Mouse (Mus musculus): ENCODE data around the gene Katnal1. TPM values are rescaled to one million over a fixed set of nuclear protein-coding genes. Genes with fewer than 3 reads are reported as not detected.

Gene Katnal1
- polyA plus RNA-seq, 1 experiment from 2014 or later: 9.5 TPM

DNA sequence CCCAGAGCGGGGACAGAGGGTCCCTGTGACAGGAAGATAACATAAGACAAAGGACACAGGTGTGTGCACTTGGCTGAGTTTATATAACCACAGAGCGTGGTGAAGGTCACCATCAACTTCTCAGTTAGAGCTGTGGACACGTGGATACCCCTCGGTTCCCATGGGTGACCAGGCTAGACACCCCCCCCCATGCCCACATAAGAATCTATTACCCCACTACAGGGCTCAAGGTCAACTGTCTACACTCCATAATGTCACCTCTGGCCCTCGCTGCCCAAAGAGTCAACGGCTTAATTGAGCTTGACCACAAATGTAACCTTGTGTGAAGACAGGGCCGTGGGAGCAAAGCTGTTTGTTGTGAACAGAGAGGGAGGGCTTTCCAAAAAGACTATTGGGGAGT is 103.4 kb downstream of the Katnal1 start:
- H3K9me3 ChIP-seq: no peaks in the 10 kb centered on the region
- H3K9ac ChIP-seq: no peak overlapping the region
- ATAC-seq: peak; percentile 36; the same call in 1 of the 2 replicates
- no peak overlapping the region for H3K27ac ChIP-seq
- no peaks in the 10 kb centered on the region for H3K36me3 ChIP-seq
- no peak overlapping the region for H3K4me3 ChIP-seq (replicated peaks)
- no peaks in the 10 kb centered on the region for H3K27me3 ChIP-seq (replicated peaks)
- no peak overlapping the region for H3K4me2 ChIP-seq (replicated peaks)
- 79% methylated on average over 7 of the region's 7 CpGs for WGBS
- H3K4me1 ChIP-seq (replicated peaks): no peaks in the 10 kb centered on the region

DNA sequence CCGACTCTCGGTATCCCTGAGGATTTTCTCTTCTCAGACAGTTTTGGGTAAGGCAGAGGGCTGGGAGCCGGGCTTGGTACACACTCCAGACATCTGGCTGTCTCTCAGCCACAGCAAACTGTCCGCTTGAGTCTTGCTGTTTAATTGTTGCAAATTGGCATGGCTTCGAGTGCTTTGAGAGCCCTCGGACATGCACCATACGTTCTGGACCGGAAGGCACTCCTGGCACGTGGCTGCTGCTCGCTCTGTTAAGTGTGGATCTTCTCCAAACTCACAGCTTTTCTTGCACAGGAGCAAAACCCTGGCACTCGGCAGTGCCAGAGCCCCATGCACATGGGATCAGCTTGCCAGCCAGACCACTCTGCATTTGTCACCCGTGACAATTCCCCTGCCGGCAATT is 106.3 kb downstream of the Katnal1 start:
- Histone ChIP-seq H3K4me1 (replicated peaks) (peaks cover 9% of the 10 kb centered on the region), H3K9me3 (no peaks in the 10 kb centered on the region), H3K27me3 (replicated peaks) (no peaks in the 10 kb centered on the region), H3K27ac (no peak overlapping the region), H3K36me3 (no peaks in the 10 kb centered on the region), H3K4me2 (replicated peaks) (no peak overlapping the region), H3K4me3 (replicated peaks) (no peak overlapping the region), H3K9ac (no peak overlapping the region)
- whole genome bisulfite sequencing: 77% methylated on average over 13 of the region's 13 CpGs
- no peak for ATAC-seq

Other genes starting within 250 kb of the Katnal1 start
- gene Gm42791, start 65.8 kb upstream of the Katnal1 start, polyA plus RNA-seq (2015; fragmentation: Nextera tagmentation; extraction: Ambion mirVana): 0.57 and 2.3 TPM in 2 replicates